Mouse (Mus musculus) cortical plate, adult 2 months (tissue): ENCODE measurements around the gene Prickle4. TPM values are rescaled to one million over a fixed set of nuclear protein-coding genes. Genes with fewer than 3 reads are reported as not detected.

Experiments
- H3K27ac ChIP-seq: fragments of 200-500 bp; 2 replicates; pipeline ENCODE4 v1.5.1; 2012; ENCODE audit warnings: low read length, control low read depth, inconsistent platforms; ENCODE audit not compliant: insufficient read depth
- H3K4me1 ChIP-seq: fragments of 200-500 bp; 2 replicates; pipeline ENCODE4 v1.6.1; 2011; ENCODE audit warnings: low read length; ENCODE audit not compliant: control insufficient read depth, insufficient read depth
- H3K4me3 ChIP-seq: fragments of 200-500 bp; 2 replicates; pipeline ENCODE4 v1.5.1; 2011; ENCODE audit warnings: mild to moderate bottlenecking, low read length, control low read depth; ENCODE audit not compliant: insufficient read depth
- CTCF ChIP-seq: fragments of 200-500 bp; IDR thresholded peaks from 2 replicates; pipeline ENCODE4 v1.5.1; 2011; ENCODE audit warnings: mild to moderate bottlenecking, control low read depth, low read length; ENCODE audit not compliant: insufficient read depth; ENCODE audit errors: extremely low read depth
- POLR2A ChIP-seq: fragments of 200-500 bp; IDR thresholded peaks from 2 replicates; pipeline ENCODE4 v1.6.1; 2011; ENCODE audit warnings: mild to moderate bottlenecking, low read length, control low read depth; ENCODE audit not compliant: insufficient read depth; ENCODE audit errors: extremely low read depth
- polyA plus RNA-seq: library from polyadenylated mRNA; depleted of rRNA; stranded (reverse); fragments of >200 nt; gene quantifications from 2 replicates; pipeline ENCODE4 v1.2.3, GENCODE M21; 2012

Prickle4 gene
- polyA plus RNA-seq, 1 experiment, result 1.3 TPM

- Histone ChIP-seq H3K27ac (no peak overlapping the region), H3K4me1 (no peaks in the 10 kb centered on the region)
Measured at GRCm38 (mm10) chr17:47707961-47708360, 13.4 kb upstream of the Prickle4 start.

DNA sequence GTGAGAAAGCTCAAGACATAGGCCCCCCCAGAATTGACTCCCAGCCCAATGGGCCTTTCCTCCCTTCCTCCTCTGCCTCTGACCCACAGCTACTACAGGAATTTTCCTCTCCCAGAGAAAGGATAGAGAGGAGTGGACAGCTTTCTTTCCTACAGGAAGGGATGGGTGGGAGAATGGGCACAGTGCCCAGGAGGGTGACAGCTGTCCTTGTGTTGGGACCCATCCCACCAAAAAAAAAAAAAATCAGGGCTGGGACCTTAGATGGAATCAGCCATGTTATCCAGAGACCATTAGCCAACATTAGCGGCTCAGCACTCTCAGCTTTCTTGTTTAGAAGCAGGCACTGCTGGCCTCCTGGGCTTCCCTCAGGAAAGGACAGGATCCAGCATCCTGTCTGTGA is 11.7 kb upstream of the Prickle4 start:
- H3K4me3 ChIP-seq, result no peak overlapping the region
- no peak overlapping the region for H3K27ac ChIP-seq
- TF ChIP-seq POLR2A, result no peak
- no peaks in the 10 kb centered on the region for H3K4me1 ChIP-seq

More at GRCm38 (mm10) chr17:47707961-47708360, 13.4 kb upstream of the Prickle4 start:
- TF ChIP-seq CTCF, result no peak
- TF ChIP-seq POLR2A, result no peak
- no peak overlapping the region for H3K4me3 ChIP-seq

DNA sequence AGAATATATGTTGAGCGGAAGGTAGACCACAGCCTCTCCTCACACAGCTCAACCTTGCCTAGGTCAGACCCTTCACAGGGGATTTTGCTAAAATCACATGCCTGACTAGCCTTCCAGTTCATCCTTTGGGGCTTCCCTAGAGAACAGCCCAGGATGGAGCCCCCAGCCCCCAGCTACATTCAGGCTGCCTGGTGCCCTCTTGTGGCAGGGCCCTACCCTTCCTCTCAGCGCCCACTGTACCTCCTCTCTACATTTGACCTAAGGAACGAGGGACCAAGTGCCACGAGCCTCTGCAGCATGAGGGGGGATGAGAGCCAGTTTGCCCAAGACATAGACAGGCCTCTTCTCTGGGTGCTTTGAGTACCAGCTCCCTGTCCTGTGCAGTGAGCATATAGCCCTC is 10.2 kb upstream of the Prickle4 start:
- no peak for TF ChIP-seq CTCF
- TF ChIP-seq POLR2A, result no peak
- H3K4me3 ChIP-seq, result no peak overlapping the region
- no peak overlapping the region for H3K27ac ChIP-seq
- no peaks in the 10 kb centered on the region for H3K4me1 ChIP-seq

DNA sequence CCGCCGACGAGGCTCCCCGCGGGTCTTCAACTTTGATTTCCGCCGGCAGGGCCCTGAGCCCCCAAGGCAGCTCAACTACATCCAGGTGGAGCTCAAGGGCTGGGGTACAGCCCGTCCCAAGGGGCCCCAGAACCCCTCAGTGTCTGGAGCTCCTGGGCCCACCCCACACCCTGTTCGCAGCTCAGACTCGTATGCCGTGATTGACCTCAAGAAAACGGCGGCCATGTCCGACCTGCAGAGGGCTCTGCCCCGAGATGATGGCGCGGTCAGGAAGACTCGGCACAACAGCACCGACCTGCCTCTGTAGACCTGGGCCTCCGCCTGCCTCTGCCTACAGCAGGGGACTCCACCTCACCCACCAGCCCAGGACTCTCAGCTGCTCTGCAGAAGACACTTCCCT is 9.0 kb upstream of the Prickle4 start:
- no peak for TF ChIP-seq CTCF
- no peak for TF ChIP-seq POLR2A
- Histone ChIP-seq H3K27ac (no peak overlapping the region), H3K4me1 (no peaks in the 10 kb centered on the region), H3K4me3 (no peak overlapping the region)

DNA sequence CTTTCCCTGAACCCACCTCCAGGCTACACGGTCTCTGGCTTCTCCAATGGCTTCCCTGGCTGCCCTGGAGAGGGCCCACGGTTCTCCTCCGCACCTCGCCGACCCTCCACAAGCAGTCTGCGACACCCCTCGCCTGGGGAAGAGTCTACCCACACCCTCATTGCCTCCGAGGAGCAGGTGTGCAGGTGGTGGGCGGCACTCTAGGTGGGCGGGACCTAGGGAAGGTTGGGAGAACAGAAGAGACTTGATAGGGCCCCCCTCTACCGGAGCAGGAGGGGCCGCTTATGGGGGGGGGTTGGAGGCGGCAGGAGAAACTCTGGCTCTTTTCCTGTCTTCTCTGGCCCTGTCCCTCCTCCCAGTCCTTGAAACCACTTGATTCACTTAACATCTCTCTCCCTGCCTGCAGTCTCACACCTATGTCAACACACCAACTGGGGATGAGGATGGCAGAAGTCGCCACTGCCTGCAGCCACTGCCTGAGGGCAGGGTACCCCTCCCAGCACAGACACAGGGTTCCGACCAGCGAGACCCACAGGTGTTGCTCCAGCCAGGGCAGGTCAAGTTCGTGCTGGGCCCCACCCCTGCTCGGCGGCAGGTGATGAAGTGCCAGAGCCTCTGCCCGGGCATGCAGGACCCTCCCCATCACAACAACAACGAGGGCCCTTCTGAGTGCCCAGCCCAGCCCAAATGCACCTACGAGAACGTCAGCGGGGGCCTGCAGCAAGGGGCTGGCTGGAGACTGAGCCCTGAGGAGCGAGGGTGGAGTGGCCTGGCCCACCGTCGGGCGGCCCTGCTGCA is 8.2 kb upstream of the Prickle4 start:
- Histone ChIP-seq H3K27ac (no peak overlapping the region), H3K4me1 (no peaks in the 10 kb centered on the region)

DNA sequence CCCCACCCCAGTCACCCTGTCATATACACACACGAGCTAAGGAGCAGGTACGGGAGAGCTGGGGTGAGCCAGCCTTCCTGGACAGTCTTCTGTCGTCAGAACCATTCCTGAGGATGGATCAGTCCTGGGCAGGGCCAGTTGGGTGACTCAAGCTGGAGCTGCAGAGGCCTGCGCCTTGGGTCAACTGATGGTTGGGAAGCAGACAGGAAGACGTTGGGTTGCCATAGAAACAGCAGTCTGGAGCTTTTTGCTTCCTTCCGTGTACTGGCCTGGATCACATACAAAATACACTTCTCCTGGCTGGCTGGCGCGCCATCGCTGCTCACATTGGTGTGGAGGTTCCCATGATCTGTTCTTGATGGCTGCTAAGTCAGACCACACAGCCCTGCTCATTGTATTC is 7.3 kb upstream of the Prickle4 start:
- Histone ChIP-seq H3K27ac (no peak overlapping the region), H3K4me3 (no peak overlapping the region)
- TF ChIP-seq POLR2A (no peak), CTCF (no peak)

More for the DNA sequence above, 8.2 kb upstream of the Prickle4 start:
- no peak overlapping the region for H3K4me3 ChIP-seq
- TF ChIP-seq CTCF (no peak), POLR2A (no peak)

GRCm38 (mm10) chr17:47699055-47699454 is 4.5 kb upstream of the Prickle4 start:
- H3K4me3 ChIP-seq, result no peak overlapping the region
- H3K4me1 ChIP-seq, result no peaks in the 10 kb centered on the region; the same call in 1 of the 2 replicates
- TF ChIP-seq CTCF, result no peak
- no peak for TF ChIP-seq POLR2A
- no peak overlapping the region for H3K27ac ChIP-seq

More for the DNA sequence above, 7.3 kb upstream of the Prickle4 start:
- no peaks in the 10 kb centered on the region for H3K4me1 ChIP-seq

GRCm38 (mm10) chr17:47698156-47698555 is 3.6 kb upstream of the Prickle4 start:
- no peak for TF ChIP-seq CTCF
- TF ChIP-seq POLR2A, result no peak

GRCm38 (mm10) chr17:47695337-47695710 is 788 bp upstream of the Prickle4 start:
- TF ChIP-seq POLR2A (no peak), CTCF (no peak)
- no peak overlapping the region for H3K27ac ChIP-seq
- no peaks in the 10 kb centered on the region; the same call in 1 of the 2 replicates for H3K4me1 ChIP-seq
- peak overlapping the region; percentile 48 for H3K4me3 ChIP-seq

More at GRCm38 (mm10) chr17:47698156-47698555, 3.6 kb upstream of the Prickle4 start:
- Histone ChIP-seq H3K4me3 (no peak overlapping the region), H3K27ac (no peak overlapping the region), H3K4me1 (no peaks in the 10 kb centered on the region; the same call in 1 of the 2 replicates)

- peaks cover 1% of the 10 kb centered on the region; the same call in 1 of the 2 replicates for H3K4me1 ChIP-seq
- peak within 1 kb of the TSS; percentile 48 for H3K4me3 ChIP-seq
- H3K27ac ChIP-seq, result no peak within 1 kb of the TSS
- TF ChIP-seq POLR2A (no peak), CTCF (no peak)
Measured at GRCm38 (mm10) chr17:47694442-47694502, 264 bp downstream of the Prickle4 start, which contains the start of gene Gm21981. Gm21981 (minus strand) TSS chr17:47694455.
